Mouse (Mus musculus) heart, embryonic 15.5 days (tissue): Measurements from ENCODE around the gene Bex3. TPM values are rescaled to one million over a fixed set of nuclear protein-coding genes. Genes with fewer than 3 reads are reported as not detected.

Experiments
- ATAC-seq: fragments of 200-750 bp; cut with Nextera tagmentation; replicated peaks from 2 replicates; pipeline ENCODE4 v1.8.0; 2017; ENCODE audit warnings: low read depth, moderate TSS enrichment; ENCODE audit not compliant: insufficient number of reproducible peaks, insufficient read depth, low FRiP score
- H3K27ac ChIP-seq: fragments of 300-500 bp; sonication (generic); 2 replicates; pipeline ENCODE4 v1.5.1; 2015; ENCODE audit warnings: mild to moderate bottlenecking, inconsistent platforms
- H3K27me3 ChIP-seq: fragments of 300-500 bp; sonication (generic); 2 replicates; pipeline ENCODE4 v1.6.1; 2015; ENCODE audit warnings: inconsistent platforms
- H3K36me3 ChIP-seq: fragments of 300-500 bp; sonication (generic); 2 replicates; pipeline ENCODE4 v1.6.1; 2015; ENCODE audit warnings: mild to moderate bottlenecking, inconsistent platforms
- H3K4me1 ChIP-seq: fragments of 300-500 bp; sonication (generic); replicated peaks from 2 replicates; pipeline ENCODE4 v1.6.1; 2015; ENCODE audit warnings: inconsistent platforms
- H3K4me2 ChIP-seq: fragments of 300-500 bp; sonication (generic); 2 replicates; pipeline ENCODE4 v1.6.1; 2015; ENCODE audit warnings: inconsistent platforms, mild to moderate bottlenecking, moderate library complexity
- H3K4me3 ChIP-seq: fragments of 300-500 bp; sonication (generic); 2 replicates; pipeline ENCODE4 v1.5.1; 2015; ENCODE audit warnings: mild to moderate bottlenecking, inconsistent platforms
- H3K9ac ChIP-seq: fragments of 300-500 bp; sonication (generic); 2 replicates; pipeline ENCODE4 v1.6.1; 2015; ENCODE audit warnings: mild to moderate bottlenecking, inconsistent platforms
- H3K9me3 ChIP-seq: fragments of 300-500 bp; sonication (generic); replicated peaks from 2 replicates; pipeline ENCODE4 v1.6.1; 2016; ENCODE audit warnings: inconsistent platforms
- WGBS: fragments of 180-500 bp; shearing (Covaris S2); methylation state at CpG from one replicate; pipeline ENCODE4 v1.1.7; 2015; ENCODE audit warnings: mixed read lengths; 5-methylcytosine and 5-hydroxymethylcytosine counted together
- polyA plus RNA-seq: library from polyadenylated mRNA; unstranded; fragments of >200 nt; fragmentation: Nextera tagmentation; extraction: Ambion mirVana; gene quantifications from 2 replicates; pipeline ENCODE4 v1.2.1, GENCODE M21; 2015

The Bex3 gene
- polyA plus RNA-seq, 1 experiment from 2014 or later, result 413 TPM

GRCm38 (mm10) chrX:136313792-136314564 lies 43.9 kb downstream of the Bex3 start:
- no peak overlapping the region for H3K9ac ChIP-seq
- H3K27ac ChIP-seq, result no peak overlapping the region
- H3K4me3 ChIP-seq, result no peak overlapping the region
- no peak overlapping the region for H3K4me2 ChIP-seq
- H3K36me3 ChIP-seq, result no peaks in the 10 kb centered on the region
- no peaks in the 10 kb centered on the region for H3K4me1 ChIP-seq
- no peaks in the 10 kb centered on the region for H3K9me3 ChIP-seq
- no peaks in the 10 kb centered on the region for H3K27me3 ChIP-seq
- WGBS, result 31% methylated on average over 8 of the region's 8 CpGs
- ATAC-seq, result no peak

GRCm38 (mm10) chrX:136319953-136320352 lies 49.9 kb downstream of the Bex3 start:
- H3K27ac ChIP-seq, result no peak overlapping the region
- WGBS, result 48% methylated on average over 4 of the region's 4 CpGs
- H3K4me1 ChIP-seq, result no peaks in the 10 kb centered on the region
- no peak overlapping the region for H3K9ac ChIP-seq
- no peak overlapping the region for H3K4me3 ChIP-seq
- H3K4me2 ChIP-seq, result no peak overlapping the region
- H3K27me3 ChIP-seq, result no peaks in the 10 kb centered on the region
- no peaks in the 10 kb centered on the region for H3K9me3 ChIP-seq
- no peaks in the 10 kb centered on the region for H3K36me3 ChIP-seq
- ATAC-seq, result no peak

Other genes starting within 250 kb of the Bex3 start
- 19.3 and 20.9 TPM in 2 replicates for gene Arxes1, start 236.9 kb upstream of the Bex3 start, polyA plus RNA-seq
- 12.5 and 28.2 TPM in 2 replicates for gene Bex2, start 202.0 kb upstream of the Bex3 start, polyA plus RNA-seq
- 0.09 and 0.53 TPM in 2 replicates for gene Nxf3, start 185.0 kb upstream of the Bex3 start, polyA plus RNA-seq
- gene Bex4, start 131.3 kb upstream of the Bex3 start, polyA plus RNA-seq, result 131 and 190 TPM in 2 replicates
- gene Tceal8, start 97.9 kb upstream of the Bex3 start, polyA plus RNA-seq, result 219 and 266 TPM in 2 replicates
- 14.3 and 20.2 TPM in 2 replicates for gene Tceal5, start 66.4 kb upstream of the Bex3 start, polyA plus RNA-seq
- gene Tceal7, start 55.5 kb upstream of the Bex3 start, polyA plus RNA-seq, result 12.0 and 20.2 TPM in 2 replicates
- 189 and 225 TPM in 2 replicates for gene Bex1, start 54.7 kb upstream of the Bex3 start, polyA plus RNA-seq
- 377 and 423 TPM in 2 replicates for gene Tceal9, start 25.2 kb upstream of the Bex3 start, polyA plus RNA-seq
- not detected in 2 replicates for gene Kir3dl1, start 247.7 kb downstream of the Bex3 start, polyA plus RNA-seq